Mouse (Mus musculus): ENCODE measurements around the gene Smg1. TPM values are rescaled to one million over a fixed set of nuclear protein-coding genes. Genes with fewer than 3 reads are reported as not detected.

The Smg1 gene
- polyA plus RNA-seq, 1 experiment = 56.8 TPM

- TF ChIP-seq CTCF (IDR thresholded peaks at IDR 0.05; ENCODE audit: borderline replicate concordance, insufficient read depth, low read length) (no peak), POLR2A (IDR thresholded peaks at IDR 0.05; ENCODE audit: low read depth, low read length) (no peak)
- Histone ChIP-seq H3K27ac (ENCODE audit: insufficient read depth, low read length) (no peak overlapping the region), H3K4me1 (ENCODE audit: control insufficient read depth, insufficient read depth, low read length) (no peaks in the 10 kb centered on the region), H3K4me3 (ENCODE audit: insufficient read depth, low read length) (no peak overlapping the region)
Observed at GRCm38 (mm10) chr7:118163006-118163405, 80.5 kb downstream of the Smg1 start.

DNA sequence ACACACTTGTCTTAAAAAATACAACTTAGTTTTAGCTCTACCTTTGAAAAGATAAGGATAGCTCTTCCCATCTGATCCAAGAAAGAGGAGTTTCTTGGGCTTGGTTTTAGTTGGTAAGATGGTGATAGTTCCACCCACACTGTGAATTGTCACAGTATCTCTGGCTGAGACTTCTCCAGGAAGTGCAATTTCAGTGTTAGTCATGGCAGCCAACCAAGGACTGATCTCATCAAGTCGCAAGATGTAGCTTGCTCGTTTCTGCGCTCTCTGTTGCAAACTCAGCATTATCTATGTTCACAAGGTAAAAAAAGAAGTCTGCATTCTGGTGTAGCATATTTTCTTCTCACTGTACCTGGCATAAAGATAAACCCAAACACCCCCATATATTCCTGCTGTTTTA lies 83.3 kb downstream of the Smg1 start:
- Histone ChIP-seq H3K27ac (ENCODE audit: insufficient read depth, low read length) (no peak overlapping the region), H3K4me1 (ENCODE audit: control insufficient read depth, insufficient read depth, low read length) (no peaks in the 10 kb centered on the region)
- no peak for TF ChIP-seq POLR2A (IDR thresholded peaks at IDR 0.05; ENCODE audit: low read depth, low read length)
- TF ChIP-seq CTCF (IDR thresholded peaks at IDR 0.05; ENCODE audit: borderline replicate concordance, insufficient read depth, low read length) = no peak

GRCm38 (mm10) chr7:118156461-118156860 lies 87.0 kb downstream of the Smg1 start:
- H3K27ac ChIP-seq (ENCODE audit: insufficient read depth, low read length) = no peak overlapping the region
- no peak overlapping the region for H3K4me3 ChIP-seq (ENCODE audit: insufficient read depth, low read length)
- TF ChIP-seq CTCF (IDR thresholded peaks at IDR 0.05; ENCODE audit: borderline replicate concordance, insufficient read depth, low read length) (no peak), POLR2A (IDR thresholded peaks at IDR 0.05; ENCODE audit: low read depth, low read length) (no peak)
- no peaks in the 10 kb centered on the region for H3K4me1 ChIP-seq (ENCODE audit: control insufficient read depth, insufficient read depth, low read length)

More for the DNA sequence above, 83.3 kb downstream of the Smg1 start:
- H3K4me3 ChIP-seq (ENCODE audit: insufficient read depth, low read length) = no peak overlapping the region

DNA sequence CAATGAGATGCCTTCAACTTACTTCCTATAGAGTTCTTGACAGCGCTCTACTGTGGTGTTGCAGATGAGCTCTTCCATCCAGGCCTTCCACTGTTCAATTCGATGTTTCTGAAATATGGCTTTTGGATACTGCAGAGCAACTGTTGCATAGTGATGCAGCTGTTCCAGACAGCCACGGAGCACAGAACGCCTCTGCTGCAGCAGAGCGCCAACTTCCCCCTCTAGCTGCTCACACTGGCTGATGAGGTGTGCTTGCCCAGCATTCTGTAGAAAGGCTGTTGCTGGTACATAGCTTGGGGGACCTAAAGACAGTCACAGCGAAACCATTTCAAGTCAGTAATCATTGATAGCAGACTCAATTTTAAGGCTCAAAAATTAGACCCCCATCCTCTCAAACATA lies 89.3 kb downstream of the Smg1 start:
- Histone ChIP-seq H3K27ac (ENCODE audit: insufficient read depth, low read length) (no peak overlapping the region), H3K4me1 (ENCODE audit: control insufficient read depth, insufficient read depth, low read length) (no peaks in the 10 kb centered on the region), H3K4me3 (ENCODE audit: insufficient read depth, low read length) (no peak overlapping the region)
- no peak for TF ChIP-seq CTCF (IDR thresholded peaks at IDR 0.05; ENCODE audit: borderline replicate concordance, insufficient read depth, low read length)
- TF ChIP-seq POLR2A (IDR thresholded peaks at IDR 0.05; ENCODE audit: low read depth, low read length) = no peak

DNA sequence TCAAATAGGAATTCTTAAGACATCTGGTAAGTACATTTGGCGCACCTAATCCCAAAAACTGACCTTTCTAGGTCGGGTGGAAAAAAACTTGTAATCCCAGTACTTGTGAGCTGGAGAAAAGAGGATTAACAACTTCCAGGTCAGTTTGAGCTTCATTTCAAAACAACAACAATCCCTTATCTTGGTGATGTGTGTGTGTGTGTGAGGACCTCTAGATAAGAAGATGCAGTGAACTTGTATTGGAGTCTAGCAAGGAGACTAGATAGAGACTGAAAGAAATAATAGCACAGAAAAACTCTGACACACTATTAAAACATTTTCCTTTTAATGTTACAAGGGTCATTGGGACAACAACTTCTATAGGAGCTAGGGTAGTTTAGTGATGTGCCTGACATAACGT lies 99.9 kb downstream of the Smg1 start:
- Histone ChIP-seq H3K4me3 (ENCODE audit: insufficient read depth, low read length) (no peak overlapping the region), H3K27ac (ENCODE audit: insufficient read depth, low read length) (no peak overlapping the region), H3K4me1 (ENCODE audit: control insufficient read depth, insufficient read depth, low read length) (no peaks in the 10 kb centered on the region)
- TF ChIP-seq CTCF (IDR thresholded peaks at IDR 0.05; ENCODE audit: borderline replicate concordance, insufficient read depth, low read length) (no peak), POLR2A (IDR thresholded peaks at IDR 0.05; ENCODE audit: low read depth, low read length) (no peak)

- no peak overlapping the region for H3K4me3 ChIP-seq (ENCODE audit: insufficient read depth, low read length)
- H3K4me1 ChIP-seq (ENCODE audit: control insufficient read depth, insufficient read depth, low read length) = no peaks in the 10 kb centered on the region
- no peak for TF ChIP-seq POLR2A (IDR thresholded peaks at IDR 0.05; ENCODE audit: low read depth, low read length)
- TF ChIP-seq CTCF (IDR thresholded peaks at IDR 0.05; ENCODE audit: borderline replicate concordance, insufficient read depth, low read length) = no peak
- H3K27ac ChIP-seq (ENCODE audit: insufficient read depth, low read length) = no peak overlapping the region
Observed at GRCm38 (mm10) chr7:118143123-118143522, 100.3 kb downstream of the Smg1 start.

GRCm38 (mm10) chr7:118141271-118141670 lies 102.2 kb downstream of the Smg1 start:
- Histone ChIP-seq H3K27ac (ENCODE audit: insufficient read depth, low read length) (no peak overlapping the region), H3K4me1 (ENCODE audit: control insufficient read depth, insufficient read depth, low read length) (no peaks in the 10 kb centered on the region), H3K4me3 (ENCODE audit: insufficient read depth, low read length) (no peak overlapping the region)
- TF ChIP-seq CTCF (IDR thresholded peaks at IDR 0.05; ENCODE audit: borderline replicate concordance, insufficient read depth, low read length) (no peak), POLR2A (IDR thresholded peaks at IDR 0.05; ENCODE audit: low read depth, low read length) (no peak)

DNA sequence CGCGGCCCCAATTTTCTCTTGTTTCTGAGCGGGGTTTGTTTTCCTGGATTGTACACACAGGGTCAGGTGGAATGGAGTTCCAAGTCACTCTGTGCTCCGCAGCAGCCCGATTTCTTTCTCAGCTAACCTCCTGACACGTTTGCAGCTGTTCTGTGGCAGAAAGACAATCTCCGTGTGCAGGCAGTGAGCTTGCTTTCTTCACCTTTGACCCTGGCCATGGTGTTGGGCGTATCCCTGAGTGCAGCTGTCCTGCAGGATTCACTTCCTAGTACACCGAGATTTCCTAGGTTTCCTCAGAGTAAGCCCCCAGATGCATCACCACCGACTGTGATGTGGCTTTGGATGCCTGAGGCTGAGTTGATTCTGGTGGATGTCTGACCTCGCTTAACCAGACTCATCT lies 108.3 kb downstream of the Smg1 start:
- Histone ChIP-seq H3K27ac (ENCODE audit: insufficient read depth, low read length) (no peak overlapping the region), H3K4me1 (ENCODE audit: control insufficient read depth, insufficient read depth, low read length) (no peaks in the 10 kb centered on the region), H3K4me3 (ENCODE audit: insufficient read depth, low read length) (no peak overlapping the region)
- TF ChIP-seq CTCF (IDR thresholded peaks at IDR 0.05; ENCODE audit: borderline replicate concordance, insufficient read depth, low read length) (no peak), POLR2A (IDR thresholded peaks at IDR 0.05; ENCODE audit: low read depth, low read length) (no peak)

- Histone ChIP-seq H3K4me1 (ENCODE audit: control insufficient read depth, insufficient read depth, low read length) (peaks cover 3% of the 10 kb centered on the region), H3K4me3 (ENCODE audit: insufficient read depth, low read length) (peak within 1 kb of the TSS; percentile 77)
- TF ChIP-seq CTCF (IDR thresholded peaks at IDR 0.05; ENCODE audit: borderline replicate concordance, insufficient read depth, low read length) (no peak), POLR2A (IDR thresholded peaks at IDR 0.05; ENCODE audit: low read depth, low read length) (peak; percentile 100)
Observed at GRCm38 (mm10) chr7:118129430-118130041, 113.9 kb downstream of the Smg1 start, which contains the start of gene Arl6ip1. Gene Arl6ip1 (minus strand): TSS chr7:118129662.

GRCm38 (mm10) chr7:118128925-118129429 lies 114.5 kb downstream of the Smg1 start:
- Histone ChIP-seq H3K4me1 (ENCODE audit: control insufficient read depth, insufficient read depth, low read length) (peaks cover 3% of the 10 kb centered on the region), H3K27ac (ENCODE audit: insufficient read depth, low read length) (peak overlapping the region; percentile 62), H3K4me3 (ENCODE audit: insufficient read depth, low read length) (peak overlapping the region; percentile 77)
- TF ChIP-seq POLR2A (IDR thresholded peaks at IDR 0.05; ENCODE audit: low read depth, low read length) (no peak), CTCF (IDR thresholded peaks at IDR 0.05; ENCODE audit: borderline replicate concordance, insufficient read depth, low read length) (no peak)

More at GRCm38 (mm10) chr7:118129430-118130041, 113.9 kb downstream of the Smg1 start, which contains the start of gene Arl6ip1:
- H3K27ac ChIP-seq (ENCODE audit: insufficient read depth, low read length) = peak within 1 kb of the TSS; percentile 62
